Mouse (Mus musculus): ENCODE measurements around the gene Rbms1. TPM values are rescaled to one million over a fixed set of nuclear protein-coding genes. Genes with fewer than 3 reads are reported as not detected.

Rbms1 gene
- polyA plus RNA-seq, 1 experiment: 42.9 TPM

GRCm38 (mm10) chr2:60826406-60827151 lies 136.4 kb downstream of the Rbms1 start:
- no peak overlapping the region for H3ac ChIP-seq (ENCODE audit: control insufficient read depth, insufficient read length, low read depth)
- no peak overlapping the region for H3K4me3 ChIP-seq (ENCODE audit: insufficient read depth, poor library complexity, severe bottlenecking)
- no peaks in the 10 kb centered on the region for H3K27me3 ChIP-seq (ENCODE audit: control insufficient read depth, insufficient read depth, insufficient read length)
- TF ChIP-seq FOSL1 (IDR thresholded peaks at IDR 0.05; ENCODE audit: insufficient read depth, low read length, poor library complexity, severe bottlenecking): no peak
- no peak for TF ChIP-seq CEBPB (IDR thresholded peaks at IDR 0.05; ENCODE audit: low read depth)
- no peak for TF ChIP-seq MYOG (IDR thresholded peaks at IDR 0.05; ENCODE audit: control insufficient read depth, extremely low read depth, insufficient read length)
- no peak for TF ChIP-seq CTCF (IDR thresholded peaks at IDR 0.05; ENCODE audit: control insufficient read depth, insufficient read depth, insufficient read length)
- no peak for TF ChIP-seq MYOD1 (IDR thresholded peaks at IDR 0.05; ENCODE audit: control insufficient read depth, insufficient read length, low read depth)
- TF ChIP-seq MAX (IDR thresholded peaks at IDR 0.05): no peak
- TF ChIP-seq USF1 (IDR thresholded peaks at IDR 0.05; ENCODE audit: low read depth): no peak
- H3K36me3 ChIP-seq (ENCODE audit: control insufficient read depth, insufficient read depth): peaks cover 38% of the 10 kb centered on the region
- H3K79me2 ChIP-seq (ENCODE audit: control insufficient read depth, insufficient read depth): peaks cover 100% of the 10 kb centered on the region
- peaks cover 85% of the 10 kb centered on the region for H3K79me3 ChIP-seq (ENCODE audit: low read depth)

- TF ChIP-seq CTCF (IDR thresholded peaks at IDR 0.05; ENCODE audit: control insufficient read depth, insufficient read depth, insufficient read length) (no peak), MYOD1 (IDR thresholded peaks at IDR 0.05; ENCODE audit: control insufficient read depth, insufficient read length, low read depth) (peak; percentile 53), FOSL1 (IDR thresholded peaks at IDR 0.05; ENCODE audit: insufficient read depth, low read length, poor library complexity, severe bottlenecking) (no peak)
- Histone ChIP-seq H3K36me3 (ENCODE audit: control insufficient read depth, insufficient read depth) (peaks cover 32% of the 10 kb centered on the region), H3K27me3 (ENCODE audit: control insufficient read depth, insufficient read depth, insufficient read length) (no peaks in the 10 kb centered on the region)
Observed at GRCm38 (mm10) chr2:60825690-60826089, 137.3 kb downstream of the Rbms1 start.

GRCm38 (mm10) chr2:60821635-60822034 lies 141.4 kb downstream of the Rbms1 start:
- Histone ChIP-seq H3K27me3 (ENCODE audit: control insufficient read depth, insufficient read depth, insufficient read length) (no peaks in the 10 kb centered on the region), H3K4me3 (ENCODE audit: insufficient read depth, poor library complexity, severe bottlenecking) (no peak overlapping the region), H3ac (ENCODE audit: control insufficient read depth, insufficient read length, low read depth) (no peak overlapping the region), H3K79me2 (ENCODE audit: control insufficient read depth, insufficient read depth) (peaks cover 100% of the 10 kb centered on the region), H3K79me3 (ENCODE audit: low read depth) (peaks cover 88% of the 10 kb centered on the region), H3K36me3 (ENCODE audit: control insufficient read depth, insufficient read depth) (peaks cover 23% of the 10 kb centered on the region)
- TF ChIP-seq FOSL1 (IDR thresholded peaks at IDR 0.05; ENCODE audit: insufficient read depth, low read length, poor library complexity, severe bottlenecking): no peak
- no peak for TF ChIP-seq CEBPB (IDR thresholded peaks at IDR 0.05; ENCODE audit: low read depth)
- TF ChIP-seq MAX (IDR thresholded peaks at IDR 0.05): no peak
- TF ChIP-seq MYOG (IDR thresholded peaks at IDR 0.05; ENCODE audit: control insufficient read depth, extremely low read depth, insufficient read length): no peak
- no peak for TF ChIP-seq CTCF (IDR thresholded peaks at IDR 0.05; ENCODE audit: control insufficient read depth, insufficient read depth, insufficient read length)
- TF ChIP-seq USF1 (IDR thresholded peaks at IDR 0.05; ENCODE audit: low read depth): no peak
- no peak for TF ChIP-seq MYOD1 (IDR thresholded peaks at IDR 0.05; ENCODE audit: control insufficient read depth, insufficient read length, low read depth)

More at GRCm38 (mm10) chr2:60825690-60826089, 137.3 kb downstream of the Rbms1 start:
- Histone ChIP-seq H3ac (ENCODE audit: control insufficient read depth, insufficient read length, low read depth) (no peak overlapping the region), H3K79me2 (ENCODE audit: control insufficient read depth, insufficient read depth) (peaks cover 100% of the 10 kb centered on the region), H3K4me3 (ENCODE audit: insufficient read depth, poor library complexity, severe bottlenecking) (no peak overlapping the region), H3K79me3 (ENCODE audit: low read depth) (peaks cover 84% of the 10 kb centered on the region)

- peaks cover 100% of the 10 kb centered on the region for H3K79me2 ChIP-seq (ENCODE audit: control insufficient read depth, insufficient read depth)
- TF ChIP-seq MAX (IDR thresholded peaks at IDR 0.05): no peak
- no peak for TF ChIP-seq CEBPB (IDR thresholded peaks at IDR 0.05; ENCODE audit: low read depth)
- TF ChIP-seq CTCF (IDR thresholded peaks at IDR 0.05; ENCODE audit: control insufficient read depth, insufficient read depth, insufficient read length): no peak
- no peak for TF ChIP-seq MYOD1 (IDR thresholded peaks at IDR 0.05; ENCODE audit: control insufficient read depth, insufficient read length, low read depth)
- TF ChIP-seq MYOG (IDR thresholded peaks at IDR 0.05; ENCODE audit: control insufficient read depth, extremely low read depth, insufficient read length): no peak
- no peak for TF ChIP-seq USF1 (IDR thresholded peaks at IDR 0.05; ENCODE audit: low read depth)
- no peak for TF ChIP-seq FOSL1 (IDR thresholded peaks at IDR 0.05; ENCODE audit: insufficient read depth, low read length, poor library complexity, severe bottlenecking)
- H3K79me3 ChIP-seq (ENCODE audit: low read depth): peaks cover 85% of the 10 kb centered on the region
Observed at GRCm38 (mm10) chr2:60818632-60819031, 144.4 kb downstream of the Rbms1 start.

GRCm38 (mm10) chr2:60816307-60816706 lies 146.7 kb downstream of the Rbms1 start:
- TF ChIP-seq USF1 (IDR thresholded peaks at IDR 0.05; ENCODE audit: low read depth) (no peak), CTCF (IDR thresholded peaks at IDR 0.05; ENCODE audit: control insufficient read depth, insufficient read depth, insufficient read length) (no peak)
- Histone ChIP-seq H3K79me2 (ENCODE audit: control insufficient read depth, insufficient read depth) (peaks cover 100% of the 10 kb centered on the region), H3K4me3 (ENCODE audit: insufficient read depth, poor library complexity, severe bottlenecking) (no peak overlapping the region), H3K79me3 (ENCODE audit: low read depth) (peaks cover 86% of the 10 kb centered on the region), H3K27me3 (ENCODE audit: control insufficient read depth, insufficient read depth, insufficient read length) (no peaks in the 10 kb centered on the region), H3K36me3 (ENCODE audit: control insufficient read depth, insufficient read depth) (peaks cover 20% of the 10 kb centered on the region), H3ac (ENCODE audit: control insufficient read depth, insufficient read length, low read depth) (no peak overlapping the region)

More at GRCm38 (mm10) chr2:60818632-60819031, 144.4 kb downstream of the Rbms1 start:
- Histone ChIP-seq H3ac (ENCODE audit: control insufficient read depth, insufficient read length, low read depth) (no peak overlapping the region), H3K4me3 (ENCODE audit: insufficient read depth, poor library complexity, severe bottlenecking) (no peak overlapping the region), H3K27me3 (ENCODE audit: control insufficient read depth, insufficient read depth, insufficient read length) (no peaks in the 10 kb centered on the region), H3K36me3 (ENCODE audit: control insufficient read depth, insufficient read depth) (peaks cover 27% of the 10 kb centered on the region)

- no peaks in the 10 kb centered on the region for H3K27me3 ChIP-seq (ENCODE audit: control insufficient read depth, insufficient read depth, insufficient read length)
- H3K79me3 ChIP-seq (ENCODE audit: low read depth): peaks cover 80% of the 10 kb centered on the region
- H3K79me2 ChIP-seq (ENCODE audit: control insufficient read depth, insufficient read depth): peaks cover 100% of the 10 kb centered on the region
- H3K36me3 ChIP-seq (ENCODE audit: control insufficient read depth, insufficient read depth): peaks cover 27% of the 10 kb centered on the region
- H3ac ChIP-seq (ENCODE audit: control insufficient read depth, insufficient read length, low read depth): no peak overlapping the region
- TF ChIP-seq FOSL1 (IDR thresholded peaks at IDR 0.05; ENCODE audit: insufficient read depth, low read length, poor library complexity, severe bottlenecking) (no peak), MYOD1 (IDR thresholded peaks at IDR 0.05; ENCODE audit: control insufficient read depth, insufficient read length, low read depth) (no peak), USF1 (IDR thresholded peaks at IDR 0.05; ENCODE audit: low read depth) (no peak), CEBPB (IDR thresholded peaks at IDR 0.05; ENCODE audit: low read depth) (no peak), CTCF (IDR thresholded peaks at IDR 0.05; ENCODE audit: control insufficient read depth, insufficient read depth, insufficient read length) (no peak), MAX (IDR thresholded peaks at IDR 0.05) (no peak), MYOG (IDR thresholded peaks at IDR 0.05; ENCODE audit: control insufficient read depth, extremely low read depth, insufficient read length) (no peak)
- H3K4me3 ChIP-seq (ENCODE audit: insufficient read depth, poor library complexity, severe bottlenecking): no peak overlapping the region
Observed at GRCm38 (mm10) chr2:60814788-60815187, 148.2 kb downstream of the Rbms1 start.

Measured in C2C12 (cell line).